Mouse (Mus musculus): ENCODE results near the gene Cdr2. TPM values are rescaled to one million over a fixed set of nuclear protein-coding genes. Genes with fewer than 3 reads are reported as not detected.

Cdr2 gene
- total and polyA plus RNA-seq, 2 experiments from 2014 or later = 9.1 to 26.7 TPM

GRCm38 (mm10) chr7:121000065-121000822 lies 18.1 kb upstream of the Cdr2 start:
- Histone ChIP-seq H3K4me1 (ENCODE audit: insufficient read depth, low read length) (no peaks in the 10 kb centered on the region), H3K27me3 (ENCODE audit: insufficient read depth, low read length) (no peaks in the 10 kb centered on the region), H3K36me3 (ENCODE audit: insufficient read depth, low read length) (no peaks in the 10 kb centered on the region), H3K9ac (replicated peaks; ENCODE audit: low read length, poor library complexity, severe bottlenecking) (no peak overlapping the region), H3K4me2 (ENCODE audit: low read depth, low read length, poor library complexity, severe bottlenecking) (no peak overlapping the region), H3K4me3 (ENCODE audit: low read depth, low read length) (no peak overlapping the region), H3K9me3 (ENCODE audit: low read length) (no peaks in the 10 kb centered on the region), H3K27ac (ENCODE audit: low read depth, low read length) (no peak overlapping the region)
- no peak for DNase-seq (ENCODE audit: low spot score)
- WGBS = 74% methylated on average over 3 of the region's 3 CpGs
- no peak for TF ChIP-seq CTCF (IDR thresholded peaks at IDR 0.05)
- ATAC-seq (ENCODE audit: low FRiP score) = no peak

GRCm38 (mm10) chr7:120999021-120999530 lies 17.0 kb upstream of the Cdr2 start:
- Histone ChIP-seq H3K9ac (replicated peaks; ENCODE audit: low read length, poor library complexity, severe bottlenecking) (no peak overlapping the region), H3K27ac (ENCODE audit: low read depth, low read length) (no peak overlapping the region), H3K36me3 (ENCODE audit: insufficient read depth, low read length) (no peaks in the 10 kb centered on the region), H3K9me3 (ENCODE audit: low read length) (no peaks in the 10 kb centered on the region), H3K4me3 (ENCODE audit: low read depth, low read length) (no peak overlapping the region), H3K4me1 (ENCODE audit: insufficient read depth, low read length) (no peaks in the 10 kb centered on the region), H3K4me2 (ENCODE audit: low read depth, low read length, poor library complexity, severe bottlenecking) (no peak overlapping the region), H3K27me3 (ENCODE audit: insufficient read depth, low read length) (no peaks in the 10 kb centered on the region)
- ATAC-seq (ENCODE audit: low FRiP score) (no peak), DNase-seq (ENCODE audit: low spot score) (no peak)
- 75% methylated on average over 2 of the region's 2 CpGs for WGBS
- TF ChIP-seq CTCF (IDR thresholded peaks at IDR 0.05) = no peak

GRCm38 (mm10) chr7:120991191-120991590 lies 9.1 kb upstream of the Cdr2 start:
- TF ChIP-seq CTCF (IDR thresholded peaks at IDR 0.05) = no peak
- Histone ChIP-seq H3K27me3 (ENCODE audit: insufficient read depth, low read length) (no peaks in the 10 kb centered on the region), H3K9ac (replicated peaks; ENCODE audit: low read length, poor library complexity, severe bottlenecking) (no peak overlapping the region), H3K4me3 (ENCODE audit: low read depth, low read length) (no peak overlapping the region), H3K4me2 (ENCODE audit: low read depth, low read length, poor library complexity, severe bottlenecking) (no peak overlapping the region), H3K36me3 (ENCODE audit: insufficient read depth, low read length) (no peaks in the 10 kb centered on the region), H3K4me1 (ENCODE audit: insufficient read depth, low read length) (no peaks in the 10 kb centered on the region), H3K27ac (ENCODE audit: low read depth, low read length) (no peak overlapping the region), H3K9me3 (ENCODE audit: low read length) (no peaks in the 10 kb centered on the region)
- DNase-seq (ENCODE audit: low spot score) = no peak
- 64% methylated on average over 8 of the region's 8 CpGs for WGBS
- ATAC-seq (ENCODE audit: low FRiP score) = no peak

- Histone ChIP-seq H3K4me3 (ENCODE audit: low read depth, low read length) (peak overlapping the region; percentile 92), H3K4me2 (ENCODE audit: low read depth, low read length, poor library complexity, severe bottlenecking) (peak overlapping the region; percentile 84), H3K27me3 (ENCODE audit: insufficient read depth, low read length) (no peaks in the 10 kb centered on the region), H3K36me3 (ENCODE audit: insufficient read depth, low read length) (no peaks in the 10 kb centered on the region), H3K9ac (replicated peaks; ENCODE audit: low read length, poor library complexity, severe bottlenecking) (peak overlapping the region; percentile 51), H3K9me3 (ENCODE audit: low read length) (no peaks in the 10 kb centered on the region), H3K4me1 (ENCODE audit: insufficient read depth, low read length) (peaks cover 4% of the 10 kb centered on the region; the same call in 1 of the 2 replicates), H3K27ac (ENCODE audit: low read depth, low read length) (no peak overlapping the region)
- ATAC-seq (ENCODE audit: low FRiP score) = peak; percentile 18; the same call in 1 of the 2 replicates
- no peak for TF ChIP-seq CTCF (IDR thresholded peaks at IDR 0.05)
- WGBS = 16% methylated on average over 7 of the region's 7 CpGs
- no peak for DNase-seq (ENCODE audit: low spot score)
Observed at GRCm38 (mm10) chr7:120982968-120983367, 856 bp upstream of the Cdr2 start.

- 2% methylated on average over 39 of the region's 39 CpGs for WGBS
- H3K4me1 ChIP-seq (ENCODE audit: insufficient read depth, low read length) = peaks cover 4% of the 10 kb centered on the region; the same call in 1 of the 2 replicates
- H3K27me3 ChIP-seq (ENCODE audit: insufficient read depth, low read length) = no peaks in the 10 kb centered on the region
- H3K4me3 ChIP-seq (ENCODE audit: low read depth, low read length) = peak overlapping the region; percentile 92
- H3K9me3 ChIP-seq (ENCODE audit: low read length) = no peaks in the 10 kb centered on the region
- no peaks in the 10 kb centered on the region for H3K36me3 ChIP-seq (ENCODE audit: insufficient read depth, low read length)
- peak overlapping the region; percentile 84 for H3K4me2 ChIP-seq (ENCODE audit: low read depth, low read length, poor library complexity, severe bottlenecking)
- peak overlapping the region; percentile 69 for H3K9ac ChIP-seq (replicated peaks; ENCODE audit: low read length, poor library complexity, severe bottlenecking)
- TF ChIP-seq CTCF (IDR thresholded peaks at IDR 0.05) = peak; percentile 24; the same call in 1 of the 2 replicates
- DNase-seq (ENCODE audit: low spot score) = peak; percentile 49
- H3K27ac ChIP-seq (ENCODE audit: low read depth, low read length) = no peak overlapping the region
- peak; percentile 70; the same call in 1 of the 2 replicates for ATAC-seq (ENCODE audit: low FRiP score)
Observed at GRCm38 (mm10) chr7:120980931-120981924, 884 bp downstream of the Cdr2 start.

Measured in midbrain, postnatal 0 days (tissue).